Mouse (Mus musculus) mouse trophoblast stem cell (cell line): Measurements from ENCODE around the gene Tac2.

Source experiments
- in situ Hi-C, 2 experiments: fragments of 300-500 bp; cut with MseI, MboI; formaldehyde crosslinking; loops; 2 replicates in 1 of 2; 3 replicates in 1 of 2; pipeline ENCODE4 v1.15.1; 2025

Tac2 gene

GRCm38 (mm10) chr10:127724178-127724577 lies at the start of gene Tac2:
TSS of gene Tac2 (plus strand) at chr10:127724478.
- in situ Hi-C loops: no loop called here

GRCm38 (mm10) chr10:127674794-127675522 lies 49.3 kb upstream of the Tac2 start:
- in situ Hi-C loops: no loop called here

DNA sequence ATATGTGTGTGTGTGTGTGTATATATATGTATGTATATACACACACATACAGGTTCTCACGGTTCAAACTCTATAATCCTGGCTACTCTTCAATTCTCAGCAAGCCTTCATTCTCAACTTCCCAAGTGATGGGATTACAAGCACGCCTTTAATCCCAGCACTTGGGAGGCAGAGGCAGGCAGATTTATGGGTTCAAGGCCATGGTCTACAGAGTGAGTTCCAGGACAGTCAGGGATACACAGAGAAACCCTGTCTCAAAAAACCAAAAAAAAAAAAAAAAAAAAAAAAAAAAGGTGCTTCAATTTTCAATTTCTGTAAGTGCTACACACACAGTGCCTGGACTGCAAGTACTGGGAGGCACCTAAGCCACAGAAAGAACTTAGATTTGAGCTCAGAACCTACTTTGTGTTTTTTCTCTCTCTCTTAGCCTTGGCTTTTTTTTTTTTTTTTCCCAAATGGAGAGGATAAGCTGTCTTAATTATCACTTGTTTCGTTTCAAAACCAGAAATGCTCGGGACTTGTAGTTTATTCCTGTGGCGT lies 48.3 kb upstream of the Tac2 start:
- in situ Hi-C loops: no loop called here

GRCm38 (mm10) chr10:127676691-127677548 lies 47.4 kb upstream of the Tac2 start:
- in situ Hi-C loops: no loop called here

DNA sequence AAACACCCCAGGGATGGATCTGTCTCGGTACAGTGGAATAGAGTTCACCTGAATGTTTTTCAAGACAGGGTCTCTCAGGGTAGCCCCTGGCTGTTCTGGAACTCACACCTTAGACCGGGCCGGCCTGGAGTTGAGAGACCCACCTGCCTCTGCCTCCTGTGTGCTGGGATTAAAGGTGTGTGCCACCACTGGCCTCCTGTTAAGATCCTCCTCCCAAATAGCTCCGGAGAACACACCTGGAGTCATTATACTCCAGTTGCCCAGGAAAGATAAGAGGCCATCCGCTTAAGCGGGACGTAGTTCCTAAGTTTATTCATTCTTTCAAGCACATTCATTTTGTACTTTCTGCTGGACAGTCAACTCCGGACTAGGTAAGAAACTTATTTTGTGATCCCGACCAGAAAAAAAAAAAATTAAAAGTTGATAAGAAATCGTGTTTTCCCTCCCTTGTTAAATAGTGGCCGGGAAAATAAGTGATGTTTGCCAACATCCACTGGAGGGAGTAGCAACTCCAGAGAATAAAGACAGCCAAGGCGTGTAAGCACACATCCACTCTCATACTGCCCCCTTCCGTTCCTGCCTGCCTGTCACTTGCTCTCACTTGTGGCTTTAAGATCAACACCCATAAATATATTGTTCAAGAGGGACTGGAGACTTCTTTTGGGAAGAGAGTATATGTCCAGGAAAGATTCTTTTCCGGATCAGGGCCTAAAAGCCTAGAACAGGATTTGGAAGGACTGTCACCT lies 46.5 kb upstream of the Tac2 start:
- in situ Hi-C loops: no loop called here

- in situ Hi-C loops: no loop called here
These were observed 45.1 kb upstream of the Tac2 start for GRCm38 (mm10) chr10:127679208-127679607.

GRCm38 (mm10) chr10:127679881-127680280 lies 44.4 kb upstream of the Tac2 start:
- in situ Hi-C loops: no loop called here

GRCm38 (mm10) chr10:127682886-127683285 lies 41.4 kb upstream of the Tac2 start:
- in situ Hi-C loops: no loop called here

DNA sequence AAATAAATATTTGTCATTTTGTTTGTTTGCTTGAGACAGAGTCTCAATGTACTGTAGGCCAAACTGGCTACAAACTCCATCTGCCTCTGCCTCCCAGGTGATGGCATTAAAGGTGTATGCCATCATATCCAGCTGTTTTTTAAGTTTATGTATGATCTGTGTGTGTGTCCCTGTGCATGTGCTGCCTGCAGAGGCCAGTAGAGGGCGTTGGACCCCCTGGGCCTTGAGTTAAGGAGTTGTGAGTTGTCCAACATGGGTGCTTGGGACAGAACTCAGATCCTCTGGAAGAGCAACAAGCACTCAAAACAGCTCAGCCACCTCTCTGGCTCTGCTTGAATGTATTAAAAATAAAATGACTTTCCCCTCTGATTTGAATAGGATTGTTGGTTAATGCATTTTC lies 33.2 kb upstream of the Tac2 start:
- in situ Hi-C loops: loop anchor here in 1 of 2 experiments (5.0 kb wide), 1 partner anchor 36 kb away; no protein-coding TSS in a partner anchor

GRCm38 (mm10) chr10:127694636-127695035 lies 29.6 kb upstream of the Tac2 start:
- in situ Hi-C loops: loop anchor here (5.0 kb wide), 2 partner anchors 33 to 38 kb away; no protein-coding TSS in a partner anchor

DNA sequence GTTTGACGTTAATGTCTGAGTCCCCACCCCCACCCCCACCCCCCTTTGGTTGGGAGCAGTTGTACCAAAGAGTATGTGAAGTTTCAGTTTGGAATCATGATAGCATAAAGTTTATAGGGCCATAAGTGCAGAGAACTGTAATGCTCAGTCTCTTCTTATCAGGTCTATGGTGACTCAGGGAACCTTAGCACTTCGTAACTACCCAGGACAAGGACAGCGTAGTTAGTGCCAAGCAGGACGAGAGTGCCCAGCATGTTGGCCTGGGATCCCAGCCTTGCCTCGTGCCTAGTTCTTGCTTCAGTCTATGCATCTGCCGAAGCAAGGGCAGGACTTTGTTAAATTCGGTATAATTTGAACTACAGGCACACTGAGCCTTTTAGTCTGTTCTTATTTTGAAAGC lies 28.5 kb upstream of the Tac2 start:
- in situ Hi-C loops: loop anchor here in 1 of 2 experiments (5.0 kb wide), 1 partner anchor 37 kb away; no protein-coding TSS in a partner anchor

GRCm38 (mm10) chr10:127698966-127699365 lies 25.3 kb upstream of the Tac2 start:
- in situ Hi-C loops: loop anchor here in 1 of 2 experiments (5.0 kb wide), 1 partner anchor 33 kb away; no protein-coding TSS in a partner anchor

- in situ Hi-C loops: no loop called here
These were observed 21.0 kb upstream of the Tac2 start for GRCm38 (mm10) chr10:127703299-127703698.

DNA sequence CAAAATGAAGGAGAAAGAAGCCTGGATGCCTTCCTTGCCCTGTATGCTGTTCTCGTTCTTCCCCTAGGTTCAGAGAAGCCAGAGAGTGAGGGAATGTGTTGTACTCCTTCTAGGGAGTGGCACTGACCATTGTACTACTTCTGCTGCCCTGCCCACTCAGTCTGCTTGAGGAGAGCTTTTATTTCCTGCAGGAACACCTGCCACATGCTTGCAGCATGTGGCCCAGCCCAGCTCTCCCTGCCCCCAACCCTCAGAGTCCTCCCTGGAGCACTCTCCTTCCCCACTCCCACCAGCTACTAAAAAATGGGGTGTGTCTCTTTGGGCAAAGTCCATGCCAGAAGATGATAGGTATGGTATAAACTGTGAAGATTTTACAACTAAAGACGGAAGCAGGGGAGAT lies 20.0 kb upstream of the Tac2 start:
- in situ Hi-C loops: no loop called here

DNA sequence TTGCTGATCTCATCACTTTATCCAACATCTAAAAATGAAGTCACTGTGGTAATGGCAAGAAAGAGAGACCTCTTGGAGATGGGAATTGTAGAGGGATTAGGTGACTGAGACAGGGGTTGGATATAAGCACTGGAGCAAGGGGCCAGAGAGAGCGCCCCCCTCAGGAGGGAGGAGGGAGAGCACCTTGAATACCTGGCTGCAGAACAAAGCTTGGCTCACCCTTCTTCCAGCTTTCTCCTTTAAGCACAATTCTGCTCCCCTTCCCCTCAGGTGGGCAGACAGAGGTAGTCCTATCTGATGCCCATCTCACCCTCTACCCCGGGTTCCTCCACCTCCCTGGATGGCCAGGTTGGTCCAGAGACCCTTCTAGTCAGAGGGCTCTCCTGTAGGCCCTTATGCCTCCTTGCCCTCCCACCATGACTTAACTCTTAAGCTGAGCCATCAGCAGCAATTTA lies 19.5 kb upstream of the Tac2 start, which contains the start of gene Myo1a:
Gene Myo1a (plus strand): TSS at position 405 of the 455 bp plus-strand sequence.
- in situ Hi-C loops: no loop called here

DNA sequence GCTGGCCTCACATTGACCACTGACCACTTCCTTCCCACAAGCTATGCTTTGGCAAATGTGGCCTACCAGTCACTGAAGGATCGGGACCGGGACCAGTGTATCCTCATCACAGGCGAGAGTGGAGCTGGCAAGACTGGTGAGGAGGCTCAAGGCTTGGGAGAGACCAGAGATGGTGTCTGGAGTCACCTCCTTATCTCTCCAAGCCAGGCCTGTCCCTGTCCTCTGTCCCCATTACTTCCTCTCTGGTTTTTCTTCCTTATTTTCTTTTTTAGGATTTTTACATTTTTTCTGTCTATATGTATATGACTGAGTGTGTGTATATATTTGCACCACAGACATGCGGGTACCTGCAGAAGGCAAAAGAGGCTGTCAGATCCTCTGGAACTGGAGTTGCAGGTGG lies 18.5 kb upstream of the Tac2 start:
- in situ Hi-C loops: no loop called here

GRCm38 (mm10) chr10:127707721-127708120 lies 16.6 kb upstream of the Tac2 start:
- in situ Hi-C loops: no loop called here

- in situ Hi-C loops: no loop called here
These were observed 15.4 kb upstream of the Tac2 start for GRCm38 (mm10) chr10:127708850-127709370.

DNA sequence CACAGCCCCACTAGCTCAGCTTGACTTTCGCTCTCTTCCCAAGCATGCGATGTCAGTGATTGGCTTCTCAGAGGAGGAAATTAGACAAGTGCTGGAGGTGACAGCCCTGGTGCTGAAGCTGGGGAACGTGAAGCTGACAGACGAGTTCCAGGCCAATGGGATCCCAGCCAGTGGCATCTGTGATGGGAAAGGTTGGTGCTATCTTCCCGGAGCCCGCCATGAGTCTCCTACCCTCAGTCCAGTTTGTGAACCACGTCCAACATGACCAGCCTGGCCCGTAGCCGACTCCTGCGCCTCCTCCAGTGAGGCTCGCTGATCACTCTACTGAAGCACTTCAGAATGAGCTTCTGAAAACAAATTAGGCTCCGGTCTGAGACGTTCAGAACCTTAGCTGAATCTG lies 13.9 kb upstream of the Tac2 start:
- in situ Hi-C loops: no loop called here

DNA sequence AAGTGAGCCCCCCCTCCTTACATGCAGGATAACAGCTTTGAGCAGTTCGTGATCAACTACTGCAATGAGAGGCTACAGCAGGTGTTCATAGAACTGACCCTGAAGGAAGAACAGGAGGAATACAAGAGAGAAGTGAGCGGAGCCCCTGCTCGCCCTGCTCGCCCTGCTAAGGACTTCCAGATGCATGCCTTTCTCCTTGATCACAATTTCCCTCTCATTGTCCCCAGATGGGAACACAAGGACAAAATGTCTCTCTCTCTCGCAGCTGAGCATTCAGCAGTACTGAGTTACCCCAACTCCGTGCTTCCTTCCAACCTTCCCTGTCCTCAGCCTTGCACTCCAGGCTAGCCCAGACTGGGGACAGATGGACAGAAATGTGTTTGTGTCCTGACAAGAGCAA lies 11.5 kb upstream of the Tac2 start:
- in situ Hi-C loops: no loop called here
